In the genomic region with DNA sequence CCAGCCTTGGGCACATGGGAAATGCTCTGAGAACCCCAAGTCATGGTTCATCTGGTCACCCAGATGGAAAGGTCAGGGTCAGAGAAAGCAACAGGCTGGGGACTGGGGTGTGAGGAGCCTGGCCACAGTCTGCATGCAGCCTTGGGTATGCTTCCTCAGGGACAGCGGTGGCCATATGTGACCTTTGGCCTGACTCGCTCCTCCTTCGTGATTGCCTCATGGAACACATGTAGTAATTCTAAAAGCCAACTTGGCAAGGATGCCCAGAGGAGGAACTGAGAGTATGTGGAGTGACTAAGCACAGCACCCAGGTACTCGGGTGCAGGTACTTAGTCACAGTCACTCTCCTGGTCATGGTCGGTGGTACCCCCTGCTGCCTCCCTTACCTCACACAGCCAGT, we compare ENCODE assay signal across 16 mouse cellular contexts. TPM values are rescaled to one million over a fixed set of nuclear protein-coding genes. Genes with fewer than 3 reads are reported as not detected.
"Had no signal": no experiment of that assay in that cellular context is flagged by ENCODE, and none has a peak within 500 bp of the region (broad histone marks: within the 10 kb centered on the region; RNA-seq: fewer than 3 reads in every experiment).

No protein-coding gene starts in this region.

- H3K4me1 ChIP-seq: limb, embryonic 13.5 days; liver, embryonic 12.5 days; megakaryocyte, embryonic 14.5 days had no signal

- H3K36me3 ChIP-seq: limb, embryonic 13.5 days; liver, embryonic 12.5 days; midbrain, embryonic 15.5 days; neural tube, embryonic 12.5 days; stomach, embryonic 15.5 days had no signal

- ATAC-seq: liver, embryonic 12.5 days; midbrain, embryonic 15.5 days had no signal

- H3K4me3 ChIP-seq: limb, embryonic 13.5 days; liver, embryonic 12.5 days; megakaryocyte, embryonic 14.5 days; midbrain, embryonic 15.5 days; neural tube, embryonic 12.5 days; stomach, embryonic 15.5 days had no signal

- H3K9ac ChIP-seq: limb, embryonic 13.5 days; liver, embryonic 12.5 days; lung, embryonic 14.5 days; midbrain, embryonic 15.5 days; neural tube, embryonic 12.5 days; stomach, embryonic 15.5 days had no signal

- H3K27ac ChIP-seq: limb, embryonic 13.5 days; liver, embryonic 12.5 days; midbrain, embryonic 15.5 days; neural tube, embryonic 12.5 days; stomach, embryonic 15.5 days had no signal

- DNase-seq: kidney, postnatal 36 days; left cerebral cortex, postnatal 4 days; lung, embryonic 14.5 days; lung, postnatal 10 days; lung, postnatal 4 days; spleen, adult 18-20 months; thymus, adult 2 months; thymus, postnatal 25 days had no signal

RNA-seq across cellular contexts. Expression of a gene that starts 33.1 kb away (rescaled TPM):
- total RNA-seq: monocyte, adult 5-6 weeks; neutrophil, adult 5-6 weeks had no signal
- polyA plus RNA-seq: neural tube, embryonic 12.5 days had no signal
